8 mouse cellular contexts compared by ENCODE assay signal in the genomic region with DNA sequence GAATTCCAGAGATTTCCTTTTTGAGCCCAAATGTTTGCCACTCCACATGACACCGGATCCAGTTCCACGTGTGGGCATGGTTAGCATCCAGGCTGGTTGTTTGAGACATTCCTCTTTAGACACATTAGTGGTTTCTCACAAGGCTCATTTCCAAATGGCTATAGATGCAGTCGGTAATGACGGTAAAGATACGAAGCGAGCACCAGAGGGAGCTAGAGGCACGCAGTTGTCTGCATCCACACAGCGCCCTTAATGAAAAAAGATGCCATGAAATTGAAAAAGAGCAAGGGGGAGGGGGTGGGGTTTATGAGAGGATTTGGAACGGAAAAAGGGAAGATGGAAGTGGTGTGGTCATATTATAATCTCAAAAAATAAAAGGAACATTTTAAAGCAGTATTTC. TPM values are rescaled to one million over a fixed set of nuclear protein-coding genes. Genes with fewer than 3 reads are reported as not detected.
DNase-seq lines count a peak whose midpoint lies in the region; ATAC-seq and TF ChIP-seq lines count a peak whose summit lies in the region.

No protein-coding gene starts in this region.

- DNase-seq in left cerebral cortex, adult 18-20 months (ENCODE audit: low spot score in 2 of 2): peak; percentile 79 to 83
- no peak for DNase-seq in left cerebral cortex, adult 11 months (ENCODE audit: low spot score)
- peak; percentile 47 for DNase-seq in cerebellum, adult 11-12 months
- peak; percentile 92 for DNase-seq in forebrain, postnatal 0 days
- peak; percentile 56 for DNase-seq in hindlimb bud, embryonic 11.5 days (ENCODE audit: extremely low spot score, low read depth, low spot score)
- DNase-seq in left cerebral cortex, postnatal 14 days (ENCODE audit: low spot score in 2 of 2): peak; percentile 85 to 88
- DNase-seq in midbrain, embryonic 11.5 days (ENCODE audit: low spot score, missing footprints): peak; percentile 94
- DNase-seq in skeletal muscle tissue, adult 2 months (ENCODE audit: low read depth, low spot score): peak; percentile 34

- H3K36me3 ChIP-seq in forebrain, postnatal 0 days (ENCODE audit: insufficient read depth): no peaks in the 10 kb centered on the region
- no peaks in the 10 kb centered on the region for H3K36me3 ChIP-seq in midbrain, embryonic 11.5 days (ENCODE audit: control insufficient read depth, insufficient read depth, low read length)

- H3K4me2 ChIP-seq in forebrain, postnatal 0 days (ENCODE audit: low read depth): no peak overlapping the region
- no peak overlapping the region for H3K4me2 ChIP-seq in midbrain, embryonic 11.5 days

- no peak overlapping the region for H3K4me3 ChIP-seq in forebrain, postnatal 0 days (ENCODE audit: low read depth, low read length)
- H3K4me3 ChIP-seq in midbrain, embryonic 11.5 days (ENCODE audit: low read depth, low read length): no peak overlapping the region

- no peak overlapping the region for H3K9ac ChIP-seq in forebrain, postnatal 0 days
- H3K9ac ChIP-seq in midbrain, embryonic 11.5 days (ENCODE audit: low read length): no peak overlapping the region

- 1% methylated on average over 9 of the region's 9 CpGs for WGBS in forebrain, postnatal 0 days
- 2% methylated on average over 9 of the region's 9 CpGs for WGBS in midbrain, embryonic 11.5 days

- no peaks in the 10 kb centered on the region for H3K27me3 ChIP-seq in forebrain, postnatal 0 days (ENCODE audit: insufficient read depth, low read length)
- no peaks in the 10 kb centered on the region for H3K27me3 ChIP-seq in midbrain, embryonic 11.5 days (ENCODE audit: control insufficient read depth, insufficient read depth, low read length)

- ATAC-seq in forebrain, postnatal 0 days: peak; percentile 93
- peak; percentile 79 for ATAC-seq in midbrain, embryonic 11.5 days (ENCODE audit: low FRiP score)

- TF ChIP-seq CTCF in forebrain, postnatal 0 days (IDR thresholded peaks at IDR 0.05; ENCODE audit: low read depth): peak; percentile 87

- intact Hi-C loops in left cerebral cortex, postnatal 14 days (cut with DNase I): no loop called here

- no peaks in the 10 kb centered on the region; the same call in 1 of the 2 replicates for H3K4me1 ChIP-seq in forebrain, postnatal 0 days (ENCODE audit: insufficient read depth)
- no peaks in the 10 kb centered on the region; the same call in 1 of the 2 replicates for H3K4me1 ChIP-seq in midbrain, embryonic 11.5 days (ENCODE audit: control insufficient read depth, insufficient read depth, low read length)

- no peaks in the 10 kb centered on the region for H3K9me3 ChIP-seq in forebrain, postnatal 0 days (ENCODE audit: low read length)
- H3K9me3 ChIP-seq in midbrain, embryonic 11.5 days (ENCODE audit: control insufficient read depth, low read length): no peaks in the 10 kb centered on the region

- H3K27ac ChIP-seq in forebrain, postnatal 0 days (ENCODE audit: low read depth, low read length): no peak overlapping the region
- no peak overlapping the region for H3K27ac ChIP-seq in midbrain, embryonic 11.5 days (ENCODE audit: low read depth, low read length)

RNA-seq across cellular contexts. Expression of a gene that starts 50.3 kb away (rescaled TPM):
- total RNA-seq in left cerebral cortex, adult 18-20 months (2021): 100 to 1,000 TPM; 164 to 168 TPM
- total RNA-seq in forebrain, postnatal 0 days (2014; rRNA removed): 111 and 130 TPM in 2 replicates
- polyA plus RNA-seq in forebrain, postnatal 0 days (2015; fragmentation: Nextera tagmentation; extraction: Ambion mirVana): 31.5 and 47.6 TPM in 2 replicates
- total RNA-seq in left cerebral cortex, postnatal 14 days (2021): 100 to 1,000 TPM; 189 to 195 TPM
- polyA plus RNA-seq in midbrain, embryonic 11.5 days (2014; fragmentation: Nextera tagmentation; extraction: Ambion mirVana): 8.8 and 9.1 TPM in 2 replicates
